Mouse (Mus musculus): Measurements from ENCODE around the gene Svep1. TPM values are rescaled to one million over a fixed set of nuclear protein-coding genes. Genes with fewer than 3 reads are reported as not detected.

Svep1 gene
- polyA plus RNA-seq, 1 experiment from 2014 or later = 2.0 TPM

GRCm38 (mm10) chr4:58068886-58069285, 137.8 kb downstream of the Svep1 start:
- 95% methylated on average over 5 of the region's 5 CpGs for WGBS
- H3K36me3 ChIP-seq (ENCODE audit: control insufficient read depth, insufficient read depth) = peaks cover 10% of the 10 kb centered on the region; the same call in 1 of the 2 replicates
- no peak overlapping the region for H3K4me2 ChIP-seq (replicated peaks; ENCODE audit: low read depth)
- no peaks in the 10 kb centered on the region for H3K27me3 ChIP-seq (replicated peaks; ENCODE audit: control insufficient read depth, insufficient read depth, low read length)
- no peak for ATAC-seq
- H3K9ac ChIP-seq (ENCODE audit: low read depth, low read length) = no peak overlapping the region
- TF ChIP-seq CTCF (IDR thresholded peaks at IDR 0.05; ENCODE audit: low read depth) = no peak
- 0 out of 2 replicates have a peak, but pooled peaks cover 3% of the 10 kb centered on the region for H3K9me3 ChIP-seq (ENCODE audit: control insufficient read depth)
- no peak overlapping the region for H3K27ac ChIP-seq (ENCODE audit: low read depth, low read length)
- H3K4me3 ChIP-seq (ENCODE audit: low read depth, low read length) = no peak overlapping the region
- no peaks in the 10 kb centered on the region for H3K4me1 ChIP-seq (replicated peaks; ENCODE audit: control insufficient read depth, insufficient read depth, low read length)

- H3K4me2 ChIP-seq (replicated peaks; ENCODE audit: low read depth) = no peak overlapping the region
- no peak overlapping the region; the same call in 1 of the 2 replicates for H3K27ac ChIP-seq (ENCODE audit: low read depth, low read length)
- H3K27me3 ChIP-seq (replicated peaks; ENCODE audit: control insufficient read depth, insufficient read depth, low read length) = no peaks in the 10 kb centered on the region
- 30% methylated on average over 2 of the region's 2 CpGs for WGBS
- peak; percentile 89 for ATAC-seq
- no peaks in the 10 kb centered on the region for H3K9me3 ChIP-seq (ENCODE audit: control insufficient read depth)
- no peak overlapping the region for H3K4me3 ChIP-seq (ENCODE audit: low read depth, low read length)
- no peak for TF ChIP-seq CTCF (IDR thresholded peaks at IDR 0.05; ENCODE audit: low read depth)
- H3K36me3 ChIP-seq (ENCODE audit: control insufficient read depth, insufficient read depth) = no peaks in the 10 kb centered on the region; the same call in 1 of the 2 replicates
- no peak overlapping the region for H3K9ac ChIP-seq (ENCODE audit: low read depth, low read length)
- H3K4me1 ChIP-seq (replicated peaks; ENCODE audit: control insufficient read depth, insufficient read depth, low read length) = no peaks in the 10 kb centered on the region
Observed at GRCm38 (mm10) chr4:58064721-58065120, 141.9 kb downstream of the Svep1 start.

DNA sequence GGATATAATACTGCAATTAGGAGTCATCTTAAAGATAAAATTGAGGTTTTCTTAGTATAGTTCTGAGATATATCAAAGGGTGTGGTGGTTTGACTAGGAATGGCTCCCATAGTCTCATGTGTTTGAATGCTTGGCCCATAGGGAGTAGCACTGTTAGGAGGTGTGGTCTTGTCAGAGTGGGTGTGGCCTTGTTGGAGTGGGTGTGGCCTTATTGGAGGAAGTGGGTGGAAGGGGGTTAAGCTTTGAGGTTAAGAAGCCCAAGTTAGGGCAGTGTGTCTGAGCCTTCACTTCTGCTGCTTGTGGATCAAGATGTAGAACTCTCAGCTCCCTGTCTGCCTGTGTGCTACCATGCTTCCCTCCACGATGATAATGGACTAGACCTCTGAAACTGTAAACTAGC, 143.7 kb downstream of the Svep1 start:
- no peak overlapping the region for H3K9ac ChIP-seq (ENCODE audit: low read depth, low read length)
- no peak overlapping the region for H3K27ac ChIP-seq (ENCODE audit: low read depth, low read length)
- TF ChIP-seq CTCF (IDR thresholded peaks at IDR 0.05; ENCODE audit: low read depth) = no peak
- no peaks in the 10 kb centered on the region for H3K4me1 ChIP-seq (replicated peaks; ENCODE audit: control insufficient read depth, insufficient read depth, low read length)
- no peak overlapping the region for H3K4me3 ChIP-seq (ENCODE audit: low read depth, low read length)
- no peak overlapping the region for H3K4me2 ChIP-seq (replicated peaks; ENCODE audit: low read depth)
- H3K27me3 ChIP-seq (replicated peaks; ENCODE audit: control insufficient read depth, insufficient read depth, low read length) = no peaks in the 10 kb centered on the region
- WGBS = 96% methylated on average over 1 of the region's 1 CpGs
- H3K36me3 ChIP-seq (ENCODE audit: control insufficient read depth, insufficient read depth) = no peaks in the 10 kb centered on the region
- no peak for ATAC-seq
- no peaks in the 10 kb centered on the region for H3K9me3 ChIP-seq (ENCODE audit: control insufficient read depth)

DNA sequence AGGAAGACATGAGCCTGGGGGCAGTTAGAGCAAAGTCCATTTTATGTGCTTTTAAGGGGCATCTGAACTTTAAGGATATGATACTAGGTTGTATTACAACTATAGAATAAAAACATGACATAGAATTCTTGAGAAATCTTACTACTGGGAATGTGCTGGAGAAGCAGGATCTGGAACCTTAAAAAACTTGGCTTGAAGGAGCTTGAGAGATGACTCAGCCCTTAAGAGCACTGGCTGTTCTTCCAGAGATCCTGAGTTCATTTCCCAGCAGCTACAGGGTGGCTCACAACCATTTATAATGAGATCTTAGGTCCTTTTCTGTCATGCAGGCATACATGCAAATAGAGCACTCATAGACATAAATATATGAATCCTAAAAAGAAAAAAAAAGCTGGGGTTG, 151.0 kb downstream of the Svep1 start:
- no peak for TF ChIP-seq CTCF (IDR thresholded peaks at IDR 0.05; ENCODE audit: low read depth)
- no peaks in the 10 kb centered on the region for H3K9me3 ChIP-seq (ENCODE audit: control insufficient read depth)
- no peak for ATAC-seq
- no peaks in the 10 kb centered on the region for H3K4me1 ChIP-seq (replicated peaks; ENCODE audit: control insufficient read depth, insufficient read depth, low read length)
- no peaks in the 10 kb centered on the region for H3K36me3 ChIP-seq (ENCODE audit: control insufficient read depth, insufficient read depth)
- no peak overlapping the region for H3K27ac ChIP-seq (ENCODE audit: low read depth, low read length)
- H3K27me3 ChIP-seq (replicated peaks; ENCODE audit: control insufficient read depth, insufficient read depth, low read length) = no peaks in the 10 kb centered on the region
- no peak overlapping the region for H3K9ac ChIP-seq (ENCODE audit: low read depth, low read length)
- no peak overlapping the region for H3K4me2 ChIP-seq (replicated peaks; ENCODE audit: low read depth)
- no peak overlapping the region for H3K4me3 ChIP-seq (ENCODE audit: low read depth, low read length)

GRCm38 (mm10) chr4:58054441-58054840, 152.2 kb downstream of the Svep1 start:
- Histone ChIP-seq H3K27ac (ENCODE audit: low read depth, low read length) (no peak overlapping the region), H3K36me3 (ENCODE audit: control insufficient read depth, insufficient read depth) (no peaks in the 10 kb centered on the region), H3K4me3 (ENCODE audit: low read depth, low read length) (no peak overlapping the region), H3K27me3 (replicated peaks; ENCODE audit: control insufficient read depth, insufficient read depth, low read length) (no peaks in the 10 kb centered on the region), H3K9me3 (ENCODE audit: control insufficient read depth) (no peaks in the 10 kb centered on the region), H3K4me1 (replicated peaks; ENCODE audit: control insufficient read depth, insufficient read depth, low read length) (no peaks in the 10 kb centered on the region), H3K4me2 (replicated peaks; ENCODE audit: low read depth) (no peak overlapping the region), H3K9ac (ENCODE audit: low read depth, low read length) (no peak overlapping the region)
- no peak for TF ChIP-seq CTCF (IDR thresholded peaks at IDR 0.05; ENCODE audit: low read depth)
- WGBS = 63% methylated on average over 5 of the region's 5 CpGs
- no peak for ATAC-seq

DNA sequence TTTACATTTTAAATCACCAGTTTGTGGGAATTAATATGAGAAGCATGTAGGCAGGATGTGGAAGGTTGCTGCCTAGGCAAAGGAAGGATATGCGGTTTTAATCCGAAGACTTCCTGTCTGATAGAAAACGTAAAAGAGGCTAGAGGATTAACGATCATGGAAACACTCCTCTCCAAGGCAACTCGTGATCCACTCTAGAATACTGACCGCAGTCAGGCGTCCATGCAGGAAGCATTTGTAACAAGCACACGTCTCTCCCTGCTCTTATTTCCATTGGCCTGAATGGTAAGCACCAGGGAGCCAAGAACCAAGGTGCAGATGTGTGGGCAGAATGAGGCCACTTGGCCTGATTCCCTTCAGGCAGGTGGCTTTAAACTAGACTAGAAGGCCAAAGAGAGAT, 155.9 kb downstream of the Svep1 start:
- H3K36me3 ChIP-seq (ENCODE audit: control insufficient read depth, insufficient read depth) = no peaks in the 10 kb centered on the region; the same call in 1 of the 2 replicates
- no peaks in the 10 kb centered on the region for H3K9me3 ChIP-seq (ENCODE audit: control insufficient read depth)
- H3K4me3 ChIP-seq (ENCODE audit: low read depth, low read length) = no peak overlapping the region
- TF ChIP-seq CTCF (IDR thresholded peaks at IDR 0.05; ENCODE audit: low read depth) = no peak
- no peak for ATAC-seq
- H3K27me3 ChIP-seq (replicated peaks; ENCODE audit: control insufficient read depth, insufficient read depth, low read length) = no peaks in the 10 kb centered on the region
- H3K9ac ChIP-seq (ENCODE audit: low read depth, low read length) = no peak overlapping the region
- WGBS = 69% methylated on average over 8 of the region's 8 CpGs
- H3K4me2 ChIP-seq (replicated peaks; ENCODE audit: low read depth) = no peak overlapping the region
- H3K27ac ChIP-seq (ENCODE audit: low read depth, low read length) = no peak overlapping the region
- H3K4me1 ChIP-seq (replicated peaks; ENCODE audit: control insufficient read depth, insufficient read depth, low read length) = no peaks in the 10 kb centered on the region

DNA sequence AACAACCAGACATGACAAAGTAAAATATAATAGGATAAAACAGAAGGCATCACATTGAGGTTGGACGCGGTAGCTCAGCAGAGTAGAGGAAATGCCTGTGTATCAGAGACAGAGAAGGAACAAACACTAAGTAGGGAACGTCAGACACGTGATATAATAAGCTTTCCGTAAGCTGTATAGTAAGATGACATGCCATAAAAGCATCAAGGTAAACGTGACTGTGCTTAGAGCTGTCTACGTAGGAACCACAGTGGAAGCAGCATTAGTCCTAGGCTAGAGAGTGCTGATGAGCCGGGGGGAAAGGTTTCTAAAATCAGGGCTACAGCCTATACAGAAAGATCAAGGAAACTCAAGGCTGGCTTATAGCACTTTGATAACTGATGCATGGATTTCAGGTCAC, 156.4 kb downstream of the Svep1 start:
- no peaks in the 10 kb centered on the region for H3K4me1 ChIP-seq (replicated peaks; ENCODE audit: control insufficient read depth, insufficient read depth, low read length)
- no peak overlapping the region for H3K4me3 ChIP-seq (ENCODE audit: low read depth, low read length)
- 55% methylated on average over 8 of the region's 8 CpGs for WGBS
- no peak for TF ChIP-seq CTCF (IDR thresholded peaks at IDR 0.05; ENCODE audit: low read depth)
- H3K9ac ChIP-seq (ENCODE audit: low read depth, low read length) = no peak overlapping the region
- H3K36me3 ChIP-seq (ENCODE audit: control insufficient read depth, insufficient read depth) = peaks cover 3% of the 10 kb centered on the region; the same call in 1 of the 2 replicates
- ATAC-seq = no peak
- no peak overlapping the region for H3K4me2 ChIP-seq (replicated peaks; ENCODE audit: low read depth)
- no peaks in the 10 kb centered on the region for H3K9me3 ChIP-seq (ENCODE audit: control insufficient read depth)
- no peak overlapping the region for H3K27ac ChIP-seq (ENCODE audit: low read depth, low read length)
- H3K27me3 ChIP-seq (replicated peaks; ENCODE audit: control insufficient read depth, insufficient read depth, low read length) = no peaks in the 10 kb centered on the region
